Mouse (Mus musculus): ENCODE data around the gene Cenpi.

DNA sequence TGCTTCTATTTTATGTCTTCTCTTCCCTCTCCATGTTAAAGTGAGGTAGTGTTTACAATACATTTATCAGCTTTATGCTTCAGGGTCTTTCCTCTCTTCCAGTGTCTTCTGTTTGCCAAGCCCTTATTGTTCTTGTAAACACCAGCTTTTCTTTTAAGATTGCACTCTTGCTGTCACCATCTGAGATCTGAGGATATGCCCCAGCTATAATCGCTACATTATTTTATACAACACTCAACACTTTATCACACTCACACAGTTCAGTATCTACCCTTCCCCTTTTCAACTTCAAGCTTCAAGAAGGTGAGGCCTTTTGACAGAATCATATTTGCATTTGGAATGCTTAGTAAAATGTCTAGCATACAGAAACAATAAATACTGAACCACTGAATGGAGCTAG, 4.6 kb upstream of the Cenpi start:
- no peak for TF ChIP-seq CTCF (IDR thresholded peaks at IDR 0.05; ENCODE audit: control insufficient read depth, insufficient read depth, insufficient replicate concordance, low read depth, low read length)
- no peak for TF ChIP-seq POLR2A (IDR thresholded peaks at IDR 0.05; ENCODE audit: control insufficient read depth, low read depth, low read length)
